ENCODE assay signal across 8 mouse cellular contexts in genomic region chr11:61091642-61092262, GRCm38 (mm10). TPM values are rescaled to one million over a fixed set of nuclear protein-coding genes. Genes with fewer than 3 reads are reported as not detected.
A peak's percentile ranks its signal among the peaks of the same experiment; 100 is the strongest.
DNase-seq lines count a peak whose midpoint lies in the region; ATAC-seq lines count a peak whose summit lies in the region.

No protein-coding gene starts in this region.

- no peak overlapping the region for H3K27ac ChIP-seq in liver, embryonic 12.5 days
- H3K27ac ChIP-seq in hindbrain, embryonic 14.5 days, result no peak overlapping the region
- no peak overlapping the region for H3K27ac ChIP-seq in midbrain, embryonic 16.5 days (ENCODE audit: low read length)

- H3K4me3 ChIP-seq in liver, embryonic 12.5 days, result no peak overlapping the region
- H3K4me3 ChIP-seq in hindbrain, embryonic 14.5 days (replicated peaks; ENCODE audit: low read length), result no peak overlapping the region
- no peak overlapping the region for H3K4me3 ChIP-seq in midbrain, embryonic 16.5 days (ENCODE audit: low read depth, low read length)

- 18% methylated on average over 7 of the region's 7 CpGs for WGBS in liver, embryonic 12.5 days (ENCODE audit: insufficient replicate concordance)
- WGBS in hindbrain, embryonic 14.5 days, result 18% methylated on average over 7 of the region's 7 CpGs
- WGBS in midbrain, embryonic 16.5 days, result 10% methylated on average over 7 of the region's 7 CpGs

- 0 out of 2 replicates have a peak, but pooled peaks cover 22% of the 10 kb centered on the region for H3K27me3 ChIP-seq in liver, embryonic 12.5 days (replicated peaks)
- no peaks in the 10 kb centered on the region for H3K27me3 ChIP-seq in hindbrain, embryonic 14.5 days (ENCODE audit: control insufficient read depth, insufficient read depth, low read length)
- H3K27me3 ChIP-seq in midbrain, embryonic 16.5 days (ENCODE audit: control insufficient read depth, insufficient read depth, low read depth, low read length), result no peaks in the 10 kb centered on the region

- H3K9ac ChIP-seq in liver, embryonic 12.5 days, result no peak overlapping the region
- H3K9ac ChIP-seq in hindbrain, embryonic 14.5 days, result no peak overlapping the region
- H3K9ac ChIP-seq in midbrain, embryonic 16.5 days (ENCODE audit: low read depth, low read length), result no peak overlapping the region

- no peaks in the 10 kb centered on the region for H3K36me3 ChIP-seq in liver, embryonic 12.5 days
- H3K36me3 ChIP-seq in hindbrain, embryonic 14.5 days (replicated peaks; ENCODE audit: control insufficient read depth, insufficient read depth), result no peaks in the 10 kb centered on the region
- no peaks in the 10 kb centered on the region for H3K36me3 ChIP-seq in midbrain, embryonic 16.5 days (ENCODE audit: control insufficient read depth, insufficient read depth, low read length)

- intact Hi-C loops in left cerebral cortex, postnatal 10 days (cut with DNase I), result loop anchor here (2.0 kb wide), 1 partner anchor 139 kb away; no protein-coding TSS in a partner anchor

- no peaks in the 10 kb centered on the region for H3K9me3 ChIP-seq in liver, embryonic 12.5 days (replicated peaks)
- no peaks in the 10 kb centered on the region; the same call in 1 of the 2 replicates for H3K9me3 ChIP-seq in hindbrain, embryonic 14.5 days (ENCODE audit: control insufficient read depth, low read length)
- H3K9me3 ChIP-seq in midbrain, embryonic 16.5 days (replicated peaks; ENCODE audit: control insufficient read depth, low read length, poor library complexity, severe bottlenecking), result no peaks in the 10 kb centered on the region; the same call in 1 of the 2 replicates

- ATAC-seq in liver, embryonic 12.5 days, result no peak
- ATAC-seq in hindbrain, embryonic 14.5 days (ENCODE audit: low FRiP score), result no peak
- ATAC-seq in midbrain, embryonic 16.5 days, result peak; percentile 62; the same call in 1 of the 2 replicates

- H3K4me1 ChIP-seq in liver, embryonic 12.5 days, result no peaks in the 10 kb centered on the region
- no peaks in the 10 kb centered on the region; the same call in 1 of the 2 replicates for H3K4me1 ChIP-seq in hindbrain, embryonic 14.5 days (replicated peaks; ENCODE audit: control insufficient read depth, insufficient read depth, low read length)
- peaks cover 3% of the 10 kb centered on the region; the same call in 1 of the 2 replicates for H3K4me1 ChIP-seq in midbrain, embryonic 16.5 days (ENCODE audit: control insufficient read depth, insufficient read depth, low read length)

- peak; percentile 71 for DNase-seq in liver
- DNase-seq in adrenal gland, adult 18-20 months (ENCODE audit: low spot score in 2 of 2), result peak; percentile 52 to 66
- DNase-seq in embryo, embryonic 11.5 days (ENCODE audit: low read depth, low spot score), result peak; percentile 54
- DNase-seq in hindbrain, embryonic 14.5 days (ENCODE audit: low spot score), result peak; percentile 88
- peak; percentile 72 to 80 for DNase-seq in left cerebral cortex, postnatal 10 days (ENCODE audit: extremely low spot score in 1 of 2, low spot score in 2 of 2)
- peak; percentile 58 for DNase-seq in thymus, postnatal 25 days

- no peak overlapping the region for H3K4me2 ChIP-seq in liver, embryonic 12.5 days
- no peak overlapping the region for H3K4me2 ChIP-seq in hindbrain, embryonic 14.5 days (replicated peaks)
- H3K4me2 ChIP-seq in midbrain, embryonic 16.5 days (ENCODE audit: low read length), result no peak overlapping the region

RNA-seq across cellular contexts. Expression of gene Tnfrsf13b, which starts 34.8 kb away (rescaled TPM):
- 3.2 and 4.8 TPM in 2 replicates for polyA plus RNA-seq in liver, embryonic 12.5 days (2016; fragmentation: Nextera tagmentation; extraction: Ambion mirVana)
- total RNA-seq in adrenal gland, adult 18-20 months (2021), result under 1 TPM; 0.50 to 0.70 TPM
- polyA plus RNA-seq in hindbrain, embryonic 14.5 days (2014; fragmentation: Nextera tagmentation; extraction: Ambion mirVana), result 0.96 and 1.1 TPM in 2 replicates
- 1 to 10 TPM; 2.1 to 2.5 TPM for total RNA-seq in left cerebral cortex, postnatal 10 days (2021)
- polyA plus RNA-seq in midbrain, embryonic 16.5 days (2015; fragmentation: Nextera tagmentation; extraction: Ambion mirVana), result 0.94 and 1.2 TPM in 2 replicates
